Mouse (Mus musculus) left cerebral cortex, adult 18-20 months (tissue): ENCODE data around the gene Crtac1. TPM values are rescaled to one million over a fixed set of nuclear protein-coding genes. Genes with fewer than 3 reads are reported as not detected.
A peak's percentile ranks its signal among the peaks of the same experiment; 100 is the strongest.

Experiments
- DNase-seq, 2 experiments: peaks; one replicate each; pipeline ENCODE4 v3.0.0; 2021 to 2022; ENCODE audit warnings: low spot score in 2 of 2, mixed read lengths in 1 of 2
- microRNA-seq, 2 experiments: library from miRNA; unstranded; fragments of <30 nt; microRNA quantifications; one replicate each; pipeline ENCODE4 v1.2.0; 2021
- total RNA-seq, 2 experiments: library from RNA; stranded (reverse); gene quantifications; 2 replicates each; pipeline ENCODE4 v1.2.3; 2021

Gene Crtac1
- total RNA-seq, 2 experiments from 2014 or later, result 61.1 to 68.7 TPM

DNA sequence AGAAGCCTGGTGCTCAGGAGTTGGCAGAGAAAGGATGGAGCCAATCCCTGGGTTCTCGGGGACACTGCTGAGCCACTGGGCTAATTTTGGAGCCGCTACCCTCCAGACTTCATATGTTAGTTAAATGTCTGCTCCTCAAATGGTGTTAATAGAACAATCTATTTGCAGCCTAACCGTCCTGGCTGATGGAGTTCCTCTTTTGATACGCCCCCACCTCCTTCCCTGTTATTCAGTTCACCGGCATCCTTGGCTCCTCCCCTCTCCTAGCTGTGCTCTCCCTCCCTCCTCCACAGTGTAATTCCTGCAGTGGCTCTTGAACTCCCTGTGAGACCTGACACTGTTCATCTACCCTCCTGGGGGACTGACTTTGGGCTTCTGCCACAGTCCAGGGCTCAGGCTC is 185.0 kb downstream of the Crtac1 start:
- no peak for DNase-seq

DNA sequence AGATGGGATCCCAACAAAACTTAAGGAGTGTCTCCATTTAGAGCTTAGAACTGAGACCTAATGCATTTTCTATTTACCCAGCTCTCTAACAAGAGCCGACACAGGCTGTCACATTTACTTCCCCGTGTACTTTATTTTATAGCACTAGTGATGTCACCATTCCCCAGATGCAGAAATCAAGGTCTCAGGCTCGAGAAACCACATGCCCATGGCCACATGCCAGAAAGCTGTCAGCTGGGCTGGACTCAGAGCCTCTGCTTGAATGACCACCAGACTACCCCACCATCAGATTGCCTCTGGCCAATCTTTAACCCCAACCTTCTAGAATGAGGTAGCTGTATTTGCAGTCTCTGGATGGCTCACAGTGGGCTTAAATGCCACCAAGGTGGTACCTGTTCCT is 188.2 kb downstream of the Crtac1 start:
- no peak for DNase-seq

DNA sequence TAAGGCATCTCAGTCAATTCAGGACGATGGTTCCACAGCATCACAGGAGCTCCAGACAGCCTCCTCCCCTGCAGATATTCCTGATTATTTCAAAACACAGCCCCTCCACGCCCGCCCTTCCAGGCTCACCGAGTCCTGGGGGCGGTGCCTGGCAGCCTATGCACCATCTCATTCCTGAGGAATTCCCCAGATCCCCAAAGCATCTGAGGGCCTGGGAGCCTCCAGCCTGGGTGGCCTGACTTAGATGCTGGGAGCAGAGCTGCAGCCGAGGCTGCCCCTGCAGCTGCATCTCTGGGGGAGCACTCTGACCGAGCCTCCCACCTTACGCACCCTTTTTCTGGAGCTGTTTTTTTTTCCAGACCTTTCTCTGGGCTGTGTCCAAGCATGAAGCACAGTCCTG is 190.7 kb downstream of the Crtac1 start:
- DNase-seq, result no peak

DNA sequence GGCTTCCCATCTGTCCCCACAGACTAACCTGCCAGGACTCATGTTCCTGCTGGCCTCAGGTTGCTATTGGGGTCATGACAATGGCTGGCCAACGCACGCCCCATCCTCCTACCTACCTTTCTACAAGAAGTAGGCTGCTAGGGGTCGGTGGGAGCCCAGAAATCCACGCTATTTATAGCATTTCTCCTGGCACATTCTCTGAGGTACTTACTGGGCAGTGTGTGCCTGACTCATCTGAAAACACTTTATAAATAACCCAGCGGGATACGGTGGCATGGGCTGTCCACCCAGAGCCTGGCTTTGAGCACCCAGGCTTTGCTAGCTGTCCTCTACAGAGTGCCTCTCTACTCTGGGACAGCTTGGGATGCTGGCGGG is 193.3 kb downstream of the Crtac1 start:
- DNase-seq, result peak in 1 of 2 experiments; percentile 36

DNA sequence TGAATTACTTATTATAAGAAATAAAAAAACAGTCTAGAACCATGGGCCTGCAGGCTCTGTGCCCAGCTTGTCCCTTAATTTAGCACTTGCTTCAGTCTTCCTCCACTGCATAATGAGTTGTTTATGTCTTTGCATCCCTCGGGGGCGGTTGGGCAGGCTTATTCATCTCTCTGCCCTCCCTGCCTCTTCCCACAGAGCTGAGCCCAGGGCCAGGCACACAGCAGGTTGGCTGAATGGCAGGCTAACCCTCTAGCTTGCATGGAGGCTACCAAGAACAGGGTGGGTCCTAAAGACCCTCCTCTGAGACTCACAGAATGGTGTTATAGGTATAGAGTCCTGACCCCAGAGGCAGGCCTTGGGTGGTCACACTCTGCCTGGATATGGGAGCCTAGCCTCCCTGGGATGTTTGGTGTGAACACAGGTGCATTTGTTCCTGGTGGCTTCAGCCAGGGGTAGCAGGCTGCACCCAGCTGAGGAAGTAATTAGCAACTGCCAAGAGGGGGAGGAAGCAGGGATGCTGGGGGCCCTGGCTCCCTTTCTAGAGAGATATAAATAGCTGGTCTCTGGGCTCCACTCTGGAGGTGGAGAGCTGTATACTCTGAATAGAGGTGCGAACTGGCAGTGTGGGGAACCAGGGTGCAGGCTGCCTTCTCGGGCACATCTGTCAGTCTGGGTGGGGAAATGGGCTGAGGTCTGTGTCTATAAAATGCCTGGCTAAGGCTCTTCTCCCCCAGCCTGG is 193.8 kb downstream of the Crtac1 start:
- DNase-seq, result peak; percentile 44 to 64

Small RNA genes within 50 kb of the gene (microRNA-seq; reads per million reads assigned to microRNA genes)
- gene Gm26339 (0 to 0.21 reads per million in 2 experiments), gene Mir3085 (7.2 to 8.5 reads per million in 2 experiments)

Other genes with a start within 250 kb of the Crtac1 start
- gene Sfrp5, start 229.5 kb downstream of the Crtac1 start, total RNA-seq, result 1 to 10 TPM in 1 of 2 experiments, under 1 TPM in 1; 0.49 to 2.1 TPM
- 100 to 1,000 TPM; 112 to 119 TPM for gene Golga7b, start 184.2 kb downstream of the Crtac1 start, total RNA-seq
- 10 to 100 TPM; 25.4 to 27.5 TPM for gene R3hcc1l, start 87.0 kb upstream of the Crtac1 start, total RNA-seq
- under 1 TPM; 0.28 to 0.30 TPM for gene Loxl4, start 181.0 kb upstream of the Crtac1 start, total RNA-seq